Mouse (Mus musculus): ENCODE results near the gene Rnf11.
A peak's percentile ranks its signal among the peaks of the same experiment; 100 is the strongest.

Gene Rnf11

DNA sequence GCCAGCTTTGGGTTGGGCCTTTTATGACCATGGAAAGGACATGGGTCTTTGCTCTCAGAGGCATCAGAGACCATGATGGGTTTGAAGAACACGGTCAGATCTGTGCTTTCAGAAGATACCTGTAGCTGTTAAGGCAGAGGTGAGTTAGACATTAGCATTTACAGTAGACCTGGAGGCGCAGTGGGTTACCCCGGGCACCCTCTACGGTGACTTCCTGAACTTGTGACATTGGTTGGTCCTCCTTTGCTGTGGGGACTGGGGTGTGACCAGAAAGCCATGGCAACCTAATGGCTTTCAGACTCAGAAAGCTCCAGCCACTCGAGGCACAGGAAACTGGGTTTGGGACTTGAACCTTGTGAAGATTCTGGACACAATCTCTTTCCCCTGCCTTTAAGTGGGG, 72.3 kb downstream of the Rnf11 start:
- no peak for DNase-seq (ENCODE audit: low read depth, low spot score)

- DNase-seq (ENCODE audit: low read depth, low spot score): no peak
Measured at GRCm38 (mm10) chr4:109411377-109411967, 73.1 kb downstream of the Rnf11 start.

DNA sequence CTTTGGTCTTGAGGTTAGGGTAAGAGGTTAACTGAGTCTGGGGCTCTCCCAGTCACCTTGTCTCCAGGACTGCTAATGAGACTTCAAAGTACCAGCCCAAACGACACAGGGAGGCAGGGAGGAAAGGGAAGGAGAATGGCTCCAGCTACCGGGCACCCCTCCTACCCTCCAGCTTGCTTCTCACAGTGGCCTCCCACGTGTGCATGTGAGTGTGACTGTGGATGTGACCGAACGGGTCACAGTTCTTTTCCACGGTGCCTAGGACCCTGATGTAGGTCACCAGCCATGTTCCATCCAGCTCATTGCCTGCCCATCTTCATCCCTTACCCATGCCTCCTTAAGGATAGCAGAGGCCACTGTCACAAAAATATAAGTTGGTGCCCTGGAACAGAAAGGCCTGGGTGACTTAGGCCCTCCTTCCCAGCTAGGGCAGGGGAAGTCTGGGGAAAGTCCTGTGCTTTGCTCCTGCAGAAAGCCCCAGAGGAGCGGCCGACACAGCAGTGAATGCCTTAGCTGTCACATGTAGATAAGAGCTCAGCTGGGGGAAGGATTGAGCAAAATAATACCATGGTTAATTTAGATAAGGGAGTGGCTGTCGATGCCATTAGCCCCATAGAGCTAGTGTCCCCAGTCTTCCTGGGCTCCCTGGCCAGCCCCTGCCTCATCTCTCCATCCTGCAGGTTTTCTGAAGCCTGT, 73.7 kb downstream of the Rnf11 start:
- no peak for DNase-seq (ENCODE audit: low read depth, low spot score)

GRCm38 (mm10) chr4:109407701-109408485, 76.6 kb downstream of the Rnf11 start:
- DNase-seq (ENCODE audit: low read depth, low spot score): no peak

- DNase-seq (ENCODE audit: low read depth, low spot score): no peak
Measured at GRCm38 (mm10) chr4:109407176-109407520, 77.4 kb downstream of the Rnf11 start.

DNA sequence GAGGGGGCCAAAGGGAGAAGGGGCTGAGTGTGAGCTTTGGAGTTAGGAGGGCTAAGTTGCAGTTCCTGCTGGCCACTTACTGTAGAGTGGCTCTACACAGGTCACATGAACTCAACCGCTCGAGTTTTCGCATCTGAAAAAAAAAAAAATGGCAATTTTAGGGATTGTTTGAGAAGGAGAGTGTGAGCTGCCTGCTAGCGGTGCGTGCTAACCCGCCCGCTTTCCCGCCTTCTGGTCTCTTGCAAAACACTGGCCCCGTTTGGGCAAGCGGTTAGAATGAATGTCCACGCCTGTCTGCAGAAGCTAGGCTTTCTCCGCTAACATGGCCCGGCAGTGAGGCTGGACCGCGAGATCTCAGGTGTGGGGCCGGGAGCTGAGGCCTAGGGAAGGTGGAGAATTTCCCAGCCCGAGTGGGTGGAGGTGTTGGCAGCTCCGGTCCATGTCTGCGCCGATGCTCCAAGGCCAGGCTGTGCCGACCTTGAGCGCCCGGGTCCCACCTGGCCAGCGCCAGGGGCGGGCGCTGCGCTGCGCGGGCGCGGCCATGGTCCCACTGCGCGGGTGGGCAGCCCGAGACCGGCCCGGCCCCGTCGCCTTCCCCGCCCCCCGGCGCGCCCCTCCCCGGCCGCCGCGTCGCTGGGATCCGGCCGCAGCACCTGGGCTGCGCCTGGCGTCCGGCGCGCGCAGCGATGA, 77.9 kb downstream of the Rnf11 start, which contains the start of gene Ttc39a:
Gene Ttc39a (plus strand): TSS at position 138 of the 690 bp plus-strand sequence.
- DNase-seq (ENCODE audit: low read depth, low spot score): no peak

DNA sequence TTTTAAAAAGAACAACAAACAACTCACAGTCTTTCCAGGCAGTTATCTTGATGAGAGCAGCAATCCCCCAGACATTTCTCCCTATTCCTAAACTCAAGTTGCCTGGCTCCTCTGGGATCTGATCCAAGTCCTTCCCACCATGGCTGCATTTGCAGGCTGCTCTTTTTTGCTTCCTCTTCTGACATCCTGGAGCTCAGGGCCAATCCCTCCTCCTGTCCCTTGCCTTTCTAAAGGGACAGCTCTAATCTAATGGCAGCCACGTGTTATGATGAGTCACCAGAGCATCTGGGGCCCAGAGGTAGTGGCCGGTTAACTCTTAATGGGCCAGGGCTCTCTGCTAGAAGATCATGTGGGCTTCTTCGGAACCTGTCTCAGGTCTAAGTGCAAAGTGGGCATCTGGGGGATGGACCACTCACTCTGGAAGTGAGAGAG, 78.5 kb downstream of the Rnf11 start:
- DNase-seq (ENCODE audit: low read depth, low spot score): peak; percentile 88

- DNase-seq (ENCODE audit: low read depth, low spot score): peak; percentile 8
Measured at GRCm38 (mm10) chr4:109405415-109405814, 79.1 kb downstream of the Rnf11 start.

DNA sequence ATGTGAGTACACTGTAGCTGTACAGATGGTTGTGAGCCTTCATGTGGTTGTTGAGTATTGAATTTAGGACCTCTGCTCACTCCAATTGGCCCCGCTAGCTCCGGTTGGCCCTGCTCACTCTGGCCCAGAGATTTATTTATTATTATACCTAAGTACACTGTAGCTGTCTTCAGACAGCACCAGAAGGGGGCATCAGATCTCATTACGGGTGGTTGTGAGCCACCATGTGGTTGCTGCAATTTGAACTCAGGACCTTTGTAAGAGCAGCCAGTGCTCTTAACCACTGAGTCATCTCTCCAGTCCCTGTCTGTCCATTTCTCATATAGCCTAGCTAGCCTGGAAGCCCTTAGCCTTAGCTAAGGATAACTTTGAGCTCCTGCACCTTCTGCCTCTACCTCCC, 79.6 kb downstream of the Rnf11 start:
- peak; percentile 33 for DNase-seq (ENCODE audit: low read depth, low spot score)

DNA sequence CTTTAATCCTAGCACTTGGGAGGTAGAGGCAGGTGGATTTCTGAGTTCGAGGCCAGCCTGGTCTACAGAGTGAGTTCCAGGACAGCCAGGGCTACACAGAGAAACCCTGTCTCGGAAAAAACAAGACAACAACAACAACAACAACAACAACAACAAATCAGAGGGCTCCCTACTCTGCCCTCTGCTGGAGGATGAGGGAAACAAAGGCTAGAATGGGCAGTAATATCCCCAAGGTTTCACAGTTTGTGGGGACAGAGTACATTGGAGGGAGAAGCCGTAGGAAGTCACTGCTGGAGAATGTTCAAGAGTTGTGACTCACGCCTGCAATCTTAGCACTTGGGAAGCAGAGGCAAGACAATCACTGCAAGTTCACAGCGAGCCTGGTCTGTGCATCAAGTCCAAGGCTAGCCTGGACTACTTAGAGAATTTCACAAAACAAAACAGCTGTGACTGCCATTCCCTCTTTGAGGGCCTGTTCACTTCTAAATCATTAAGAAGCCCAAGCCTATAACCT, 83.3 kb downstream of the Rnf11 start:
- peak; percentile 47 for DNase-seq (ENCODE audit: low read depth, low spot score)
